Mouse (Mus musculus) spleen, postnatal 10 days (tissue): ENCODE data around the gene Mindy4.

Experiments used
- DNase-seq, 2 experiments: peaks; one replicate each; pipeline ENCODE4 v3.0.0; 2021 to 2022; ENCODE audit warnings: low spot score in 2 of 2

The Mindy4 gene

GRCm38 (mm10) chr6:55341688-55342087 lies 138.5 kb downstream of the Mindy4 start:
- DNase-seq, result no peak

GRCm38 (mm10) chr6:55342328-55342727 lies 139.1 kb downstream of the Mindy4 start:
- no peak for DNase-seq

GRCm38 (mm10) chr6:55343446-55343845 lies 140.3 kb downstream of the Mindy4 start:
- no peak for DNase-seq

- no peak for DNase-seq
These were observed 141.3 kb downstream of the Mindy4 start for GRCm38 (mm10) chr6:55344291-55345016.

GRCm38 (mm10) chr6:55345264-55345663 lies 142.1 kb downstream of the Mindy4 start:
- no peak for DNase-seq

- DNase-seq, result no peak
These were observed 143.3 kb downstream of the Mindy4 start for GRCm38 (mm10) chr6:55346491-55346890.

DNA sequence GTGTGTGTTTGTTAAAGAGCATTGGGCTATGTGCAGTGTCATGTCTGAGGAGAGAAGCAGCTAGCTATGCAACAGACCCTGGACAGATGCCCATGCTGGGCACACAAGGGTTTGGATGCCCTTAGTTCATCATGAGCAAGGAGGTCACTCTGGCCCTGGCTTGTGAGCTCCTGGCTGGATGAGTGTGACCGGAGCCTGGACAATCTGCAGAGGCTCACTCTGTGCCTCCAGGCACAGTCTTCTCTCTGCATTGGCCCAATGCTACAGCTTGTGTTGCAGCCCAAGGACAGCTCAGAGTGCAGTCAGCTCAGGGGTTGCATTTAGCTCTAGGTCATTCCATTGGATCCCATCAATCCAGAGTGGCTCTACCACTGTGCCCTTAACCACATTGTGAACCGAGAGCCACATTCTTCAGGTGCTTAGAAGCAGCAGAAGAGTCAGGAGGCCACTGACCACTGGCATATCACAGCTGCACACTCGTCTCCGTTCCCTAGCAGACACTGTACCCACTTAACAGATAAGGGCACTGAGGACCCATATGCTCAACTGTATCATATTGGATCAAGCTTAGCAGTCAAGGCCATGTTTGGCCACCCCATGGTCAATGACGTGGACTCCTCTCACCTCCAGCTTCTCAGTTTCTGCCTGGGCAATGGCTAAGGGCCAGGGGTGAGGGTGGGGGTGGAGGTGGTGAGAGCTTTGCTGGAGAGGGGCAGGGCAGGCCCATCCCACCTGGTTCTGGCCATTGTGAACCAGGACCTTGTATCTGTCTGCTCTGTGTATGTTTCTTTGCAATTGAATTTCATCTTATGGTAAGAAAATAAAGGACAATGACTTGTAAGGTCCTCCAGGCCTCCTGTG lies 144.8 kb downstream of the Mindy4 start:
- DNase-seq, result no peak

- peak in 1 of 2 experiments; percentile 4 for DNase-seq
These were observed 146.0 kb downstream of the Mindy4 start for GRCm38 (mm10) chr6:55349231-55349630.

GRCm38 (mm10) chr6:55350383-55350952 lies 147.3 kb downstream of the Mindy4 start:
- DNase-seq, result peak in 1 of 2 experiments; percentile 7

- DNase-seq, result no peak
These were observed 148.5 kb downstream of the Mindy4 start for GRCm38 (mm10) chr6:55351712-55352111.

DNA sequence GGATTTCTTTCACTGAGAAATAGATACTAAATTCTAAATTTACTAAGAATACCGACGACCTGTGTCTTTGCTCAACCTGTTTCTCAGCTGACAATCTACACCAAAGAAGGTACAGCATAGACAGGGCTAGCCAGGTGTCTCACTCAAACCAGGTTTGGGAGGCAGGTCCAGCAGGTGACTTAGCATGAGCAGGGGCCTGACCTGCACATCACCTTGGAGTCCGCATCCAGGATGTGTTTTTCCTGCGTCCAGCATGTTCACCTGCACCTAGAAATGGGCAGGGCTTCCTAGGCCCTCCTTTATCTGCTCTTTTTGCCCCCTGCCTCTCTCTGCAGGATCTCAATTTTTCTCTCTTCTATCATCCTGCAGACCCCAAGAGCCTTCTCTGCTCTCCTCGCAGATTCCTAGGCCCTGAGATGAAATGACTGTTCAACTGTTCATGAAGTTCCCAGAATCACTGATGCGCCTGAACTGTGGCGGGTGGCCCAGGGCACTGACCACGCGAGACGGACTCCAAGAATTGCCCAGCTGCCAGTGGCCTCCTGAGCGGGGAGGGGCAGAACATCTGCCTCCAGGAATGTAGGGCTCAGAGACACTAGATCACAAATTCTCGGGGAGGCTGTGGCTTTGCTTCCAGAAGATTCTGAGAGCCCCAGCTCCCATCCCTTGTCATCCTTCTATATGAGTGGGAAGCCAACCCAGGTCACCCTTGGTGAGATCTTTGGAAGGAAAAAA lies 150.7 kb downstream of the Mindy4 start:
- peak in 1 of 2 experiments; percentile 4 for DNase-seq

GRCm38 (mm10) chr6:55354456-55355117 lies 151.4 kb downstream of the Mindy4 start:
- DNase-seq, result peak in 1 of 2 experiments; percentile 36

GRCm38 (mm10) chr6:55355575-55355974 lies 152.4 kb downstream of the Mindy4 start:
- DNase-seq, result no peak

- peak; percentile 54 to 66 for DNase-seq
These were observed 153.0 kb downstream of the Mindy4 start for GRCm38 (mm10) chr6:55356017-55356703.

DNA sequence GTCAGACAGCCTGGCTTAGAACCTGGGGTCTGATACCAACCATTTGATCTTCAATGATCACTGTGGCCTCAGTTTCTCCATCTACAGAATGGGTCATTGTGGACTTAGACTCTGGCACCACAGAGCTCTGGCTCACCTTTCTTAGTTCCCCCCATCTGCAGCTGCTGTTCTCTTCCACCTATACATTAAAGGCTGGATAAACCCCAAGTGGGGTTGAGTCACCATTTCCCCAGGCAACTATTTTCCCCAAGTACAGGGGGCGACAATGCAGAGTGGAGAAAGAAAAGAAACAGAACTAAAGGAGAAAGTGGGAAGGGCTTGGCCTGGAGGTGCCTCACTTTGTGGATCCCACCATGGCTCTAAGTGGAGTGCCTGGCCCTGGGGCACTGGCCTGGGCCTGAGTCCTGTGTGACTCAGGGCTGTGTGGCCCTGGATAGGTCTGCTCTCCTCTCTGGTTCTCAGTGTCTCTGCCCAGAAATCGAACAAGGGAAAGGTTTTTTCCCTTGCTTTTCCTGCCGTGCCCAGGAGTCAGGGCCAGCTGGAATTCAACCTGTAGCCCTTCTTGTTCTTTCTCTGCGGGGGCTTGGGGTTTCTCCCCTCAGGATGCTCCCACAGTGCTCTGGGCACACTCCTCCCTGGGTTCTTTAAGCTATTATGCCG lies 153.9 kb downstream of the Mindy4 start:
- DNase-seq, result peak; percentile 25 to 47

DNA sequence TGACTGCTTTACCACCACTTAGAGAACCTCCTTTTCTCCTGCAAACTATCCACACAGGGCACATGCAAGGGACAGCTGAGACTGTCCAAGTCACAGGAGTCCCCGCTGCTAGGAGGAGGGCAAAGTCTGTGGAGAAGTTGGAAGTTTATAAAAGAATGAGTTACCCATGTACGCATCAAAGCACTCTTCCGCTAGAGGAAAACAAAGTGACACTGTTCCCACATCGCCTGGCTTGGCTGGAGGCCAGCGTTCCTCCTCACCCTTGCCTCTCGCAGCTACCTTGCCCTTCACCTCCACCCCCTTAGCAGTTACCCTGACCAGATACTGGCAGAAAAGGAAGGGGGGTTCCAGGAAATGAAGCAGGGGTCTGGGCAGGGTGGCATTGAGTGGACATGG lies 154.5 kb downstream of the Mindy4 start:
- peak; percentile 72 to 73 for DNase-seq

GRCm38 (mm10) chr6:55358731-55359143 lies 155.6 kb downstream of the Mindy4 start:
- peak; percentile 57 to 63 for DNase-seq

GRCm38 (mm10) chr6:55362663-55363062 lies 159.5 kb downstream of the Mindy4 start:
- DNase-seq, result no peak

GRCm38 (mm10) chr6:55367126-55367525 lies 163.9 kb downstream of the Mindy4 start:
- peak in 1 of 2 experiments; percentile 21 for DNase-seq
